Mouse (Mus musculus) mature B cell (primary cell): ENCODE data around the gene Baiap2.

Experiments
- in situ Hi-C: fragments of 300-500 bp; cut with MboI; formaldehyde crosslinking; loops from 2 replicates; pipeline ENCODE4 v1.14.3; 2019

Gene Baiap2

DNA sequence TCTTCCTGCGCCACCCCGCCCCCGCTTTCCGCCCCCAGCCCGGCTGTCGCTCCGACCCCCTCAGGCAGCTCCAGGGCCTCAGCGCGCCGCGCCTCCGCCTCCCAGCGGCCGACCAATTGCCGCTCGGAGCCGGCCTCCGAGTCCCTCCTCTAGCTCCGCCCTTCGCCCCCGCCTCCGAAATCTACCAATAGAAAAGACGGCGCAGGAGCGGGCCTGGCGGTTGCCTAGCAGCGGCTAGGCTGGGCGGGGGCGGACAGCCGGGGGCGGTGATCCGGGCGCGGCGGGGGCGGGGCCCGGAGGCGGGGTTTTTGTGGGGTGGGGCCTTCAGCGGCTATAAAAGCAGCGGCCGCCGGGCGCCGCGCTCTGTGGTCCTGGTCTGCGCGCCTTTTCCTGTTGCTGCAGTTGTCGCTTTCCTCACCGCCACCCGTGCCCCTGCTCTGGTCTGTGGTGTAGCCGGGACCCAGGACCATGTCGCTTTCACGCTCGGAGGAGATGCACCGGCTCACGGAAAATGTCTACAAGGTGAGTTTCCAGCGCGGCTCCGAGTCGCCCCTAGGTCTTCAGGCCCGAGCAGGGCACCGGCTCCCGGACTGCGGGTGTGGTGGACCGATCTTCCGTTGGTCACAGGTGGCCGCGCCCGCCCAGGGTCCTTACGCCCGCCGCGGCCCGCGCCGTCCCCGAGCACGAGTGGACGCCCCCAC, at the start of gene Baiap2:
Gene Baiap2, plus strand, starts transcription at position 37 of the 701 bp plus-strand sequence.
- in situ Hi-C loops: no loop called here

DNA sequence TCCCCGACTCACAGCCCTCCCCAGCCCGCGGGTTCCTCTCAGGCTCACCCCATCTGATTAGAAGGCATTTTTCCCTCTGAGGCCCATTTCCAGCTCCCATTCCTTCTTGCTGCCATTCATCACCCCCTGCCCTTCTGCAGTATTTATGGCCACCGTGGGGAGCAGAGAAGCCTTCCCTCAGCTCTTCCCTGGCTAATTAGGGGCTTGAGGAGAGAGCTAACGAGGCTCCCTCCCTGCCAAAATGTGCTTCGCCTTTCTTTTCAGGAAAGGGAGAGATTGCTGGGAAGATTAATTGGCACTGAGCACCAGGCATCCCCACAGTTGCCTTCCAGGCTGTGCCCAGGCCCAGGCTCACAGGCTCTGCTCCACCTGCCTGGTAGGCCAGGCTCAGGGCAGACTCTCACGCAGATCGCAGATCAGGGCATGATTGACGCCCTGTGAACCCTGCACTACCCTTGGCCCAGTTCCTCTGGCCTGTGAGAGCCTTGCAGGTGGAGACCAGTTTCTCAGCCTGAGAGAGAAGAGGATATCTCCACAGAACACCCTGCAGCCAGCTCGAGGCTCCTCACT, 48.8 kb upstream of the Baiap2 start:
- in situ Hi-C loops: no loop called here

DNA sequence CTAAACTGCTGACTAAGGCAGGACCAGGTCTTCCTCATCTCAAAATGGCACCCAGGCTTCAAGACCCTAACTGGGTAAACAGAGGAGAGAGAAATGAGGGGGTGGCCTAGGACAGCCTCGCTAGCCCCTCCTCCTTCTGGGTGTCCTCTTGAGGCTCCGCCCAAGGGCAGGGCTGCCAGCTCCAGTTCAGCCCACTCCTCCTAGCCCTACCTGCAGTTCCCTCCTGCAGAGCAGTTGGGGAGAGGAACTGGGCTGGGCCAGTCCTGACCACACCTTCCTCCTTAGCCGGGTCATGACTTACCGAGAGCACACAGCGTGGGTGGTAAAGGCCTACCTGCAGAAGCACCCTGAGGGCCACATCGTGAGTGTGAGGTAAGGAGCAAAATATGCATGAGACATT, 47.9 kb upstream of the Baiap2 start:
- in situ Hi-C loops: no loop called here

DNA sequence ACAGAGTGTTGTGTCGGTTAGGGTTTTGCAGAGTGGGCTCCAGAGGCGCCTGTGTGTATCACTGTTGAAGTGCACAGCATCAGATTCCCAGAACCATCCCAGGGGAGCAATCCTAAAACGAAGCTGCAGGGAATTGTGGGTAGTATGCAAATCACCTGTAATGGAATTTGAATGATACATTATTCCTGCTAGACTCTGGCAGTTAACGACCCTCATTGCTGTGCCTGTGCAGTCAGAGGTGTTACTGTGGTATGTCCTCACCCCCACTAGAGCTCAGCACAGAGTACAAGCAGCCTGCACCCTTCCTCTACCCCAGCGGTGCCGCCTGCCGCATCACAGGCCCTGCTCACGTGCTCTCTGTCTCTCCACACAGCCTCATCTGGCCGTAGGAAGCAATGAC, 45.5 kb upstream of the Baiap2 start:
- in situ Hi-C loops: no loop called here

DNA sequence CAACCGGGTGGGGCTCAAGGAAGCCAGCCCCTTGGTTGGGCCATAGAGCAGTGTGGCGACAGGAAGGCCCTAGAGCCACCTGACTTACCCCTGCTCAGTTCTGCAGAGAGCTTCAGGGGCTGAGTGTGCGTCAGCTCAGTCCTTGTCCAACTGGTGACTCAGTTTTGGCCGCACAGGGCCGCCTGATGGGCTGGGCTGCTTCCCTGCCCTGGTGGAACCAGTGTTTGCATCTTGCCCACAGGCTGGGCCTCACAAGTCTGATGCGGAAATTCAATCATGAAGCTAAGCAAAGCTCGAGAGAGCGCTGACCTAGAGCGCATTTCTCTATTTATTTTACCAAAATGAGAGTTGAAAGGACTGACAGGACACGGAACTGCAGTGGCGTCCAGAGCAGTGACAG, 43.6 kb upstream of the Baiap2 start:
- in situ Hi-C loops: no loop called here

DNA sequence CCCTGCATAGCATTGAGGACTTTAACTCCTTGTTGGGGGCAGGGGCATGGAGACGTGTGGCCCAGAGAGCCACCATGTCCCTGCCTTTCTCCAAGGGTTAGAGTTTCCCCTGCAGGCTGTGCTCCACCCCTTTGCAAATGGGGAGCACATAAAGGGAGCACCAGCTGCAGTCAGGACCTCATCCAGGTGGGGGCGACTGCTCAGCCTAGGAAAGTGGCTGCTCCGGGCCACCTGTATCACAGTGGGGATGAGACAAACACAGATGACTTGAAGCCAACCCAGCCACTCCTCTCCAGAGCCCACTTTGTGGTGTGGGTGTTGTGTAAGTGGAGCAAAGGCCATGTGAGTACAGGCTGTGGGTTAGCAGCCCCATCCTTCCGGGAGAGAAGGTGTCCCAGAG, 41.4 kb upstream of the Baiap2 start:
- in situ Hi-C loops: loop anchor here (10.0 kb wide), 1 partner anchor 406 kb away; the partner anchor contains the start of gene Endov

- in situ Hi-C loops: loop anchor here (10.0 kb wide), 1 partner anchor 408 kb away; the partner anchor contains the start of gene Endov
Observed at GRCm38 (mm10) chr11:119902891-119903290, 39.7 kb upstream of the Baiap2 start.

GRCm38 (mm10) chr11:119904621-119905286, 37.8 kb upstream of the Baiap2 start:
- in situ Hi-C loops: loop anchor here (10.0 kb wide), 1 partner anchor 410 kb away; the partner anchor contains the start of gene Endov

- in situ Hi-C loops: loop anchor here (10.0 kb wide), 1 partner anchor 411 kb away; the partner anchor contains the start of gene Endov
Observed at GRCm38 (mm10) chr11:119905794-119906193, 36.8 kb upstream of the Baiap2 start.

GRCm38 (mm10) chr11:119907006-119907650, 35.4 kb upstream of the Baiap2 start:
- in situ Hi-C loops: loop anchor here (10.0 kb wide), 1 partner anchor 412 kb away; the partner anchor contains the start of gene Endov

GRCm38 (mm10) chr11:119907711-119908110, 34.9 kb upstream of the Baiap2 start:
- in situ Hi-C loops: loop anchor here (10.0 kb wide), 1 partner anchor 413 kb away; the partner anchor contains the start of gene Endov

DNA sequence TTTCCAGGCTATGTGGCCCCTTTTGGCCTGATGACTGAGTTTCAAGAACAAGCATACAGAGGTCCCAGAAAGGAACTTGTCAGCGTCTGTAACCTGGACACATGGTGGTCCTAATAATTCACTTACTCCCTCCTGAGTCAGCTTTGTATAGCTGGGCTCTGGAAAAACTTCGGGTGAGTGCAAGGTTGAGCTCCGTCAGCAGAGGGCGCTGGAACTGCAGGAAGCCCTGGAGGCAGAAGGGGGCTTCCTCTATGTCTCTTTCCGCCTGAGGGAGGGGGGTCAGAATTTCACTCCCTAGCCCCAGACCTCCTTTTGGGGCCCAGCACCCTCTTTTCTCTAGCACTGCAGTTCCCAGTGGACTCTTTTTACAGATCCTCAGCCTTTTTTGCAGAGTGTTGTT, 33.1 kb upstream of the Baiap2 start:
- in situ Hi-C loops: loop anchor here (10.0 kb wide), 1 partner anchor 415 kb away; the partner anchor contains the start of gene Endov

- in situ Hi-C loops: no loop called here
Observed at GRCm38 (mm10) chr11:119912845-119913244, 29.7 kb upstream of the Baiap2 start.

DNA sequence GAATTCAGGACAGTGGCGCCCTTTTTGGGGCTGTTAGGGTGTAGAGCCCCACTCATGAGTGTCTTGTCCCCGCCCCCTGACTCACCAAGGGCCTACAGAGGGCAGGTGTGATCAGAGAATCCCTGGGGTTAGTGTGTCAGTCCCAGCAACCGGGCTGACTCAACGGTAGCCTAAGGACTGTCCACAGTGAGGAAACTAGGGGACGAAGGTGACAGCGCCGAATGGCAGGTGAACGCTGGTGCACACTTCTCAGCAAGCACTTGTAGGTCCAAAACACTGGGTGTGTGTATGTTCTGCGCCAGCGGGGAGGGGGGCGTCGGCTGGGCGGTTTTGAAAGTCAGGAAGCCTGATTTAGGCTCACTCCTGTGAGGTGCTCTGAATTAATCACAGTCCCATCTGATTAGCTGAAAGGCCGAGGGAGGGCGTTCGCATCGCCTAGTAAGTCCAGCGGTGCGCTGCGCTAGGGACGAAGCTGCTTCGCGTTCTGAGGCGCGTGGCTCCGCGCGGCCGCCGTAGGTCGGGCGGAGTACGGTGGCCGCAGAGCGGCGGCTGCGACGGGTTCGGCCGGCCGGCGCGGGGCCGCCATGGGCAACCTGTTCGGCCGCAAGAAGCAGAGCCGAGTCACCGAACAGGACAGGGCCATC, 29.1 kb upstream of the Baiap2 start, which contains the start of gene Chmp6:
Gene Chmp6, plus strand, starts transcription at position 151 of the 644 bp plus-strand sequence.
- in situ Hi-C loops: no loop called here

GRCm38 (mm10) chr11:119913935-119914314, 28.6 kb upstream of the Baiap2 start:
- in situ Hi-C loops: no loop called here

DNA sequence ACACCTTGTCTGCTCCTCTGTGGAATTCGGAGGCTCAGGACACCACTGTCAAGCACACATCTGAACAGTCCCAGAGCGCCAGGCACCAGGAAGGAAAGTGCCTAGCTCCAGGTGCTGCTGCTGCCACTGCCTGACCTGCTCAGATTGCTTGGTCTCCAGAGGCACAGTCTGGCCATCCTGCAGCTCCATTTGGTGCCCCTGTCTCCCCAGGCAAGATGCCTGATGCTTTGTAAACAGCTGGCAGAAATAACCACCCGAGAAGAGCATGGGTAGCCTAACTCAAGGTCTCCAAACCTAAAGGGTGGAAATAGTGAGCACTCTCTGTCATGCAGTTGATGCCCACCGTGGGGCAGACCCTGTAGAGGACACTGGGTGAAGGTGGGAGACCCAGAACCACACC, 28.2 kb upstream of the Baiap2 start:
- in situ Hi-C loops: no loop called here

DNA sequence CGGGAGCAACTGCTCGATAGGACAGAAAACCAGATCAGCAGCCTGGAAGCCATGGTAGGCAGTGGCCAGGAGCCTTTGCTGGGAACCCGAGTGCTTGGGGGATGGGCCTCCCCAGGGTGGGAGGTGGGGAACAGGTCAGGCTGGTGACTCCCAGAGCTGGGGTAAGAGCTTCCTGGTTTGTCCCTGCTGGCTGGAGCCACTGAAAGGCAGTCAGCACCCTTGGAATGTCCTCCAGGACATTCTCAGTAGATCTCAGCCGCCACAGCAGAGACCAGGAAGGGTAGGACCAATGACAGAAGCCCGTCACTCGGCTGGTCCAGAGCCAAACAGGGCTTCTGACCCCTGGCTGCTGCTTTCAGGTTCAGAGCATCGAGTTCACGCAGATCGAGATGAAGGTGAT, 26.9 kb upstream of the Baiap2 start:
- in situ Hi-C loops: no loop called here

- in situ Hi-C loops: no loop called here
Observed at GRCm38 (mm10) chr11:119916102-119916790, 26.3 kb upstream of the Baiap2 start.

GRCm38 (mm10) chr11:119916834-119917469, 25.6 kb upstream of the Baiap2 start:
- in situ Hi-C loops: no loop called here

GRCm38 (mm10) chr11:119918521-119918920, 24.0 kb upstream of the Baiap2 start:
- in situ Hi-C loops: no loop called here
